Mouse (Mus musculus) adrenal gland, postnatal 36 days (tissue): Measurements from ENCODE around the gene Morn1. TPM values are rescaled to one million over a fixed set of nuclear protein-coding genes. Genes with fewer than 3 reads are reported as not detected.
A peak's percentile ranks its signal among the peaks of the same experiment; 100 is the strongest.

Experiments
- DNase-seq, 2 experiments: peaks; one replicate each; pipeline ENCODE4 v3.0.0; 2021; ENCODE audit warnings: mixed read lengths in 1 of 2
- long read RNA-seq, 2 experiments: library from polyadenylated mRNA; stranded (forward); transcript quantifications; one replicate each; pipeline ENCODE4 v2.0.0; 2021; ENCODE audit warnings: borderline sequencing depth in 2 of 2
- total RNA-seq, 2 experiments: library from RNA; stranded (reverse); gene quantifications; 2 replicates each; pipeline ENCODE4 v1.2.3; 2021

Morn1 gene
- total RNA-seq, result 1 to 10 TPM; 7.7 to 7.9 TPM
- long read RNA-seq, experiment 1, partial matches to known transcripts, result 0 of 3 reads
- long read RNA-seq, experiment 1, other reads (novel, unspliced or antisense), result 1 of 3 reads
- long read RNA-seq, experiment 2, partial matches to known transcripts, result 2 of 7 reads
- long read RNA-seq, experiment 2, other reads (novel, unspliced or antisense), result 3 of 7 reads

DNA sequence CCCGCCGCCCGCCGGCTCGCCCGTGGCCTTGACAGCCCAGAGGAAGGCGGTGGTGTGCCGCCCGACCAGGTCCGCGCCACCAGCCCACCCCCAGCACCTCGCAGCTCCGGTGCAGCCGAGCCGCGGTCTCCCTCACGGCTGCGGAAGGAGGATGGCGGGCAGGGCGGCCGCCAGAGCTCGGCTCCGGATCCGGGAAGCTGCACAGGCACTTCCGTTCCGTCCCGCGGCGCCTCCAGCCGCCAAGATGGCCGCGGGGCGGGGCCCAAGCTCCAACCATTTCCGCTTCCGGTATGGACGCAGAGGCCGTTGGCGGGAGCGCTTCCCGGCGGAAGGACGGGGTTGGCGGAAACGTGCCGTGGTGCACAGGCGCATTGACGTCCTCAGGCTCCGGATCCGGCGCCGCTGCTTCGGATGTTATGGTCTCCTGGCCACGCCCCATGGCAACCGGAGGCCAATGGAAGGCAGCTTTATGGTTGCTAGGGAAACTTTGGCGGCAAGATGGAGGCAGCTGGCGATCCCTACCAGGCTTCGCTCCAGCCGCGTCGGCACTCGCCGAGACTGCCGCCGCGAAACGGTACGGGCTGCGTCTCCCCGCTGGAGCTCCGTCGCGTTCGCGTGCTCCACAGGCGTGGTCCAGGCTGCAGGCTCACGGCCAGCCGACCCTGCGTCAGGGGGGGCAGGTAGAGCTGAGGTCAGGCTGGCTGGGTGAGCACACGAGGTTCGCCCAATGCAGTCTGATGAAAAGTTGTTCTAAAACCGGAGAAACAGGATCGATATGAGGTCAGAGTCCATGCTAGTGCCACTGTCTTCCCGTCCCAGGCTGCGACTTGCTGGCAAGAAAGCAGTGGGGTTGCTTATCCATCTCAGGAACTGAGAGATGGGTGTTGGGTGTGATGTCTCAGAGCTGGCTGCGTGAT, at the start of gene Morn1, which contains the start of gene Rer1:
Morn1 (plus strand) TSS at position 470 of the 917 bp plus-strand sequence.
Rer1 (minus strand) TSS at position 275 of the 917 bp plus-strand sequence.
- DNase-seq, result peak; percentile 99 to 100

DNA sequence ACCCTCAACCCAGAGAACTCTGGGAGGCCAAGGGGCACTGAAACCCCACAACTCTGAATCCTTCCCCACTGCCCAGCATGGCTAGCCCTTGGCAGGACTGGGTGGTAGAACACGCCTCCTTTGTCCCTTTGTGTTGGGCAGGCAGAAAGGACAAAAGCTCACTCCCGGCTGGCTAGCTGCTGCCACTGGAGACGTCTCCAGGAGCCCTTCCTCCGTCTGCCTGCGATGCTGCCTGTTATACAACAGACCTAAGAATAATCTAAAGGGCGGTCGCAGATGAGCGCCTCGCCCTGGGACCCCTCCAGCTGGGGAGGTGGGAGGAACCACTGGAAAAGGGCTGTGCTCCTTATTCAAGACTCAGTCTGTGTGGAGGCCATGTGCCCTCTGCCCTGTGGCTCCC, 46.2 kb upstream of the Morn1 start:
- DNase-seq, result no peak

DNA sequence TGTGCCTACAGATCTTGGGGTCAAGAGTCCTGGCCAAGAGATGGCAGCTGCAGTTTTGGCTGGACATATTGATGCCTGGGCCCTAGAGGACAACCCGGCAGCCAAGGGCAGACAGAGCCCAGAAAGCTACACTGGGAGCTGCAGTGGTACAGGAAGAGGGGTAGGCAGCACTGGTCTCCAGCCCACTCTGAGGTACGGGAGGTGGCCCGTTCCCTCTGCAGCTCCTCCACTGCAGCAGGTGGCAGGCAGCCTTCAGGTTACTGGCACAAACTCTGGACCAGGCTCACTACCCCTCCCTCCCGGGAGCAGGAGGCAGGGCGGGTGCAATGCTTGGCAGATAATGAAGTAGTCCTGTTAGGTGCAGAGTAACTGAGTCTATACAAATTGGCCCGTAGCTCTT, 45.7 kb upstream of the Morn1 start:
- DNase-seq, result no peak

DNA sequence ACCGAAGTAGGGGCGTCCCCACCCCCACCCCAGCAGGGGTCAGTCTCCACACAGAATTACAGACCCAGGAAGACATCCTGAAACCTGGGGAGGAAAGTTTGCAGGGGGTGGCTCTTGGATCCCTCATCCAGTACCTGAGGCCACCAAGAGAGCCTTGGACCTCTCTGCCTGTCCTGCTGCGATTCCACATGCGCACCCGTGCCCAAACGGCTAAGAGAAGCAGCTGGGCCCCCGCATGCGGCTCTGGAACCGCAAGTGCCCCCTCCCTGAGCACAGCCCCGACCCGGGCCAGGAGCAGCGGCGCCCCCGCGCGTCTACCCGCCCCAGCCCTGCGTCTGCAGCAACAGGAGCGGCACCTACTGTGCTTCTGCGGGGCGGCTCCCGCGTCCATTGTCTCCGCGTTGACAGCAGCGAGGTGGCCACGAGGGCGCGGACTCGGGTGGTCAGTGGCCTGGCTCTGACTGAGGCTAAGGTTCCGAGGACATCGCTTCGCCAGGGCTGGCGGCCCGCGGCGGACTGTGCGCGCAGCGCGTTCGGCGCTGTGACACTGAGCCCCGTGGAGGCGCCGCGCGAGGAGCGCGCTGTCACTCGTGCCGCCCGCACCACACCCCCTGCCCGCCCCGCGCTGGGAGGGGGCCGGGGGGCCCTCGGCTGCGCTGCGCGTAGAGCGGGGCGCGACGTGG, 43.6 kb upstream of the Morn1 start:
- DNase-seq, result no peak

DNA sequence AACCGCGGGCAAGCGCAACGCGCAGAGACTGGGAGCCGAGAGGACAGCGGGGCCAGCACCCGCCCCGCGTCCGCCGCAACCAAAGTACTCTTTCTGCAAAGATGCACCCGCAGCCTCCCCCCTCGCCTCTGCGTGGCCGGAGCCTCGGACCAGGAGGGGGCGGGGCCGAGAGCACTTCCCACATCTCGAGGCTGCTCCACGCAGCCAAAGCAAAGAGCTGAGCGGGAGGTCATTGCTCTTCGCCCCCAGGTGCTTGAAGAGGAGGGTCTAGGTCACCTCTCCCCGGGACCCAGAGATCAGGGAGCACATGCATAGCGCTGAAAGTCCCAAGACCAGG, 43.1 kb upstream of the Morn1 start:
- DNase-seq, result no peak

DNA sequence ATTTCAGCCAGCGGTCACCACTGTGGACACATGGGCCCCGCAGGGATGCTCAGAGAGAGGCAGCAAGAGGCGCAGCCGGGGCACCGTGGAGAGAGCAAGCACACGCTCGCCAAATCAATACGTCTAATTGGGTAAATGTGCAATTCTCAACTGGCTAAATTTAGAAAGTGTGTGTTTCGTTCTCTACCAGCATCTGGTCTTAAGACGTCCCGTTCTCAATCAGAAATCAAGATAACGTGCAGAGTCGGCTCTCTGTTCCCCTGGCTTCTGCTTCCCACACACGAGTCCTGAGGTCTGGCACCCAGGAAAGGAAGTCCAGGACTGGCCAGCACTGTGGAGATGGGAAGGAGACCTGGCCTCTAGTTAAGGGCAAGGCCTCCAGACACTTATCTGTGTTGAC, 39.7 kb upstream of the Morn1 start:
- no peak for DNase-seq

DNA sequence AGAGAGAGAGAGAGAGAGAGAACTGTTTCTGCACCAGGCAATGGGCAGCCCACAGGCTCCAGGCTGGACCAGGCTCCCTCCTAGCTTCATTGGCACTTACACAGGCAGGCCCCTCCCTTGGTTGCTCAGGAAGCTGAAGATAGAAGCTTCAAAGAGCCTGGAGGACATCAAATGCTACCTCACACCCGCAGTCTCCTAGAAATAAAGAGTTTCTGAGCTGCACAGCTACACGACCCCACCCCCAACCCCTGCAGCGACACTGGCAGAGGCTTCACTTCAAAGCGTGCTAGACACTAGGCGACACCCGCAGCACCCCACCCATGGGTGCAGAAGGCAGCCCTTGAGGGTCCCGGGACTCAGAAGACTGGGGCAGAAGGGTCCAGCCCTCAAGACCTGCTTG, 36.3 kb upstream of the Morn1 start:
- DNase-seq, result no peak

DNA sequence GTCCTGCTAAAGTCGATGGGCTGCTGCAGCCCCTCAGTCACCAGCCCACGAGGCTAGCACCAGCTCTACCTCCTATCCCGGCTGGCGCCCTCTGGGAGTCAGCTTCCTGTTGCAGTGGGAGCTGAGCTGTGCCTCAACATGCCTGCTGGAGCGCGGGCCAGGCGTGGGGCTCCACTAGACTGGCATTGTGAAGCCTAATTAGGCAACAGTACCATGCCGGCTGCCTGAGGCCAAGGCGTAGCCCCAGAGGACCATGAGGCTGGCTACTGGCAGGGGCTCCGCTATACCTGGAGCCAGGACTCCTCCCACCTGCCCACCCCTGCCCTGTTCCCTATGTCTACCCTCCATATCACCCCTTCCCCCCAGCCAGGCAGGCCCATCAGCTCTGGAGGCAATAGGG, 29.7 kb upstream of the Morn1 start, which contains the start of gene Plch2:
Plch2 (minus strand) TSS at position 61 of the 400 bp plus-strand sequence.
- no peak for DNase-seq

DNA sequence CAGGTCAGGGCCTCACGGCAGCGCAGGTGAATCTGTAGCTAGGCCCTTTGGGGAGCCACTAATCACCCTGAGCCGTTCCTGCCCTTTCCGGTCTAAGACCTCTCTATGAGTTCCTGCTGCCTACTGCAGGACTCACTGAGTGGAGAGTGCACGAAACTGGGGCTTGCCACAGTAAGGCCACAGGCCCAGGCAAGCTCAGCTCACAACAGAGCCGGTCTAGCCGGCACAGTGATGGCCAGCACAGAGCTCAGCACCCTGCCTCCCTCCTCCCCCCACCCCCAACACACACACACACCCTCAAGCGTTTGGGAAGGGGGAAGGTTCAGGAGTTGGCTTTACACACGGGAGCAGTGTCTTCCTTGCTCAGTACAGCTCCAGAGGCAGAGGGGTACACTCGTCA, 28.1 kb upstream of the Morn1 start:
- DNase-seq, result no peak

DNA sequence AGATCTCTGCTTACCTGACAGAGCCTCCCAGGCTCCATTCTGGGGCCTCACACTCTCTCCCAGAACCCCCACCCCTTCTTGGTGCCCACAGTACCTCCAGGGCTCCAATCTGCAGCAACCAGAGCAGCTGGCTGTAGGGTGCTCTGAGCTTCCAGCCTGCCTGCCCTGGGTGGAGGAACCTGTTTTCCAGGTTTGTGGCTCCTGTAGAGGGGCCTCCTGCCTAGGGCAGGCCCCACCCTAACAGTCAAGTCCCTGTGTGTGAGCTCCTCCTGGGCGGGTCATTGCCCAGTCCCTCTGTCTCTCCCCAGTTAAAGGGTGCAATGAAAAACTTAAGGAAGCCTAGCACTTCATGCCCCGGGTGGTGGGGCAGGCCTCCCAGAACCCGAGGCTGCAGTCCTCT, 22.5 kb upstream of the Morn1 start:
- no peak for DNase-seq

DNA sequence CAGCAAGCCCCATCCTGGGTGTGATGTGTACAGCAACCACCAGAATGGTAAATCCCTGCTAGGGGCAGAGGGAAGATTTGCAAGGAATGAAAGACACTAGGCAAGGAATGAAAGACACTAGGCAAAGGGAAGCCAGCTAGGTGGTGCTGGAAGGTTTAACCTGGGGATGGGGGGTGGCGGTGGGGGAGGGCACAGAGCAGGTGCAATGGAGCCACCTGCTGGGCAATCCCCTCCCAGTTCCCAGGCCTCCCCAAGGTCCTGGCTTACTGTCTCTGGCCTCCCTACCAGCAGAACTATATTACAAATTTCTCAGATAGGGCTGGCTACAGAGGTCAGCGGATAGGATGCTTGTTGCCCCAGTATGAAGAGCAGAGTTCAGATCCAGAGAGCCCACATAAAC, 21.9 kb upstream of the Morn1 start:
- no peak for DNase-seq

DNA sequence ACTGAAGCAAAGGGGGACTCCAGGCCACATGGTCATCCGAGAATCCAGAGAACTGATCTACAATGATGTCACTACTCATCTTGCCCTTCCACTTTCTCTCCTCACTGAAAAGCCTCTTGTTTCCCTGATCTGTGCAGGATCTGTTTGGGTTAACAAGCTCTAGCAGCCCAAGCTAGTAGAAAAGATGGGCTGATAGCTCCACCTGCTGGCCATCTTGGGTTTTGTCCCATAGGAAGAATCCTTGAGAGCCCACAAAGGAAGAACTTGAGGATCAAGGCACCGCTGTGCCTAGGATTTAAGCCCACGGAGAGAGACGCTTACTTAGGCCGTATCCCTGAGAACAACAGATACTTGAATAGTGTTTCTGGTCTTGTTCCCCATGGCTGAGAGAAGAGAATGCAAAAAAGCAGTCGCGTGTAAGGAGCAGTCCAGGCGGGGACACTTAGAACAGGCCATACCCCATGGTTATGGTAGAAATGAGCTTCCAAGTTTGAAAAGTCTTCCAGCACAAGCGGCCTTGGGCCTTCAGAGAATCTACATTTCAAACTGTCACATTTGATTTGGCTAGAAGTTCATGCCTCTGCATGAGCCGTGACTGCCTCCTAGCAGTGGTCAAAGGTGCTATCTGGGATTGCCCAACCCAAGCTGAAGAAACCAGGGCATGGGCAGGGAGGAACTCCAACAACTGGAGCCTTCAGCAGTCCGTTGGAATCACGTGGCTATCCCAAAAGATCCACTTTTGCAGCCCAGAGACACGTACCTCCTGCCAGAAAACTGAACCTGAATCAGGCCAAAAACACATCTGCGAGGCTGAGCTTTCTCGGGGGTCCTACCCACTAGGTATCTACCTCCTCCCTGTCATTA, 20.2 kb upstream of the Morn1 start:
- DNase-seq, result peak; percentile 87

DNA sequence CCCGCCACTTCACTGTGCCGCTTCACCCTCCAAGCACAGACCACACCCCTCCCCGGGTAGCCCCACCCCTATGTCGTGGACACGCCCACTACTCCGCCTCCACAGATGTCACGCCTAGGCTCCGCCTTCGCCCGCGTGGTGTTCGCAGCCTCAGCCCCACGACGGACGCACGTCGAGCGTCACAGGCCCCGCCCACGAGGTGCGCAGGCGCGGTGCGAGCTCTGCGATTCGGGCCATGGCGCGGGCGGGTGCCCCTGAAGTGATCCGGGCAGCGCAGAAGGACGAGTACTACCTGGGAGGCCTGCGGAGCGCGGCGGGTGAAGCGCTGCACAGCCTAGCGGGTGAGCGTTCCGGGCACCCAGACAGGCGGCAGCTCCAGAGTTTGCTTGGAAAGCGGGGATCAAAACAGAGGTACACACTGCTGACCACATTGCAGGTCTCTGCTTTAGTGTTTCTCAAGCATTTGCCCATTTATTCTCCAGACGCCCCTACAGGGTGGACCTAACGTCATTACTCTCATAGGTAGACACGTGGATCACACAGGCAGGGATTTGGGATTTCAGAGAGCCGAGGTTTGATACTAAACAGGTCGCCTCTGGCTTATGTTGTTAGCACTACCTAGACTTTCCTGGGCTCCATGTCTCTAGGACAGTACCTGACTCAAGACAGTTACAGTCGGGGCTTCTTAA, 19.4 kb upstream of the Morn1 start, which contains the start of gene Pex10:
Pex10 (plus strand) TSS at position 183 of the 689 bp plus-strand sequence.
- peak; percentile 98 for DNase-seq

DNA sequence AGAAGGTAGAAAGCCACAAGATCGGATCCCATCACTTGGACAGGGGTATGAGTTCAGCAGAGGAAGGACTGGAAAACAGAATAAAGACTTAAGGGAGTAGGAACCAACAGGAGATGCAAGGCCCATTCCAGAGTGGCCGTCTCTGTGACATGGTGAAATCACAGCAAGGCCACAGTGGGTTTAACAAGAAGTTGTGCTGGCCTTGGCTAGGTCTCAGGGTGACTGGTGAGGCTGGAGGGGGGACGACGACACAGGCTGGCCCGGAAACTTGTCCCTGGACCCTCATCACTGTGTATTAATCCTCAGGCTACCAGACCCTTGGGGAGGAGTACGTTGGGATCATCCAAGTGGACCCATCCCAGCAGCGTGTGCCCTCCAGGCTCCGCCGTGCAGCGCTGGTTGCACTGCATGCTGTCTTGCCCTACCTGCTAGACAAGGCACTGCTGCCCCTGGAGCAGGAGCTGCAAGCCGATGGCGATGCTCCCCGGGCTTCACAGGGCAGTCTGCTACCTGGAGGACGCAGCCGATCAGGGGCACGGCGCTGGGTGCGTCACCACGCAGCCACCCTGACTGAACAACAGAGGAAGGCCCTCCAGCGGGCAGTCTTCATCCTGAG, 17.9 kb upstream of the Morn1 start:
- no peak for DNase-seq

DNA sequence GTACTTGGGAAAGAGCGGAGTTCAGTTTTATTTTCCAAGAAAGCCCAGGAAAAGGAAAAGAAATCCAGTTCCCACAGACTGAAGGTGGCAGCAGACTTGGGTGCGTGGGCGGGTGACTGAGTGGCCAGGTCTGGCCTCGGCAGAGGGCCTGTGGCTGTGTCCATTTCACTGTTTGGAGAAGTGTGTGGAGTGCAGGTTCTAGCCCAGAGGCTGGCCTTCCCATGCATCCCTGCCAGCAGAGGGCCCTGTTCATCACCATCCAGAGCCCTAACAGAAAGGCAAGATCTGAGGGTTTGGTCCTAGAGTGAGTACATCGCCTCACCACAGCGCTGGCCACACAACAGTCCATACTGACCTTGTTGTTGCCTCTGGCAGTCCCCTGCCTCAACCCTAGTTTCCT, 17.2 kb upstream of the Morn1 start:
- DNase-seq, result no peak

DNA sequence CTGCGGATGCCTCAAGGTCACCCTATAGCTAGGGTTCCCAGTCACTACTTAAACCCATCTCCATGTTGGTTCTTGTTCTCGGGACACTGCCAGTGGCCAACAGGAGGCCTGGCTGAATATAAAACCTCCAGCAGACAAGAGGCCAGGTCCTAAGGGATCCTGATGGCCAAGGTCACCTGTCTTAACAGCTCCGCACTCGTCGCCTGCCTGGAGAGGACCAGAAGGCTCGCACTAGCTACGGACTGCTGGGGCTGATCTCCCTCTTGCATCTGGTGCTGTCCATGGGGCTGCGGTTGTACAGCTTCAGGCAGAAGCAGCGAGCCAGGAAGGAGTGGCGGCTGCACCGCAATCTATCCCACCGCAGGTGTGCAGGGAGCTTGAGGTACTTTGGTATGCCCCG, 16.2 kb upstream of the Morn1 start:
- DNase-seq, result no peak

DNA sequence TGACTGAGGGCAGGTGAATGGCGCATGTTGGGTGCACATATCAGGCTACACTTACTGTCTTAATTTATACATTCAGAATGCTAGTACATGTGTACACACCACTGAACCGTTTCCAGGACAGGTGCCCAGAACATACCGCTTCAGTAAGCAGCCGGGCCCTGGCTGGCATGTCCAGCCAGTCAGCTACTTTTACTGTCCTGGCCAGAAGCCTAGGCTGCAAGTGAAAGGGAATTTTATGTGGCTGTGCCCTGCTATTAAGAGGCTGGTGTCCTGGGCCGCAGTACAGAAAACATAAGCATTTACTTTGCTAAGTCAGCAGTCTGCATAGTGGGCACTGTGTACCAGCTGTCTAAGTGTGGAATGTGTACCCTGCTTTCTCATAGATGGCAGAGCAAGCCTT, 15.5 kb upstream of the Morn1 start:
- no peak for DNase-seq

DNA sequence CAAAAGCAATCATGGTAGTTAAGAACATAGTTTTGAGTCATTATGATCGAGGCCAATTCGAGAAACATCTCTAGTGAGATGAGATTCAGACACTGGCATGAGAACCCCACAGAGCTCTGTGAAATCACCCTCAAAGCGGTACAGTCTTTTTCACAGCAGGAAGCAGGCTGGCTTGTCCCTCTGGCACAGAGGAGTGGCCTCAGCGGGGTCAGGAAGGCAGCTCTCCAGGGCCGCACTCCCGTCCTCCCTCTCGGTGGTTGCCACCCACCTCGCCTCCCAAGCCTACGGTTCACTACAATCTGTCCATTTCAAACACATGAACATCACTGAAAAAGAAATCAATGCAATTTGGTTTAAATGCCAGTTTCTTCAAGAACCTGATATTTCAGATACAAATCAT, 12.0 kb upstream of the Morn1 start:
- no peak for DNase-seq

DNA sequence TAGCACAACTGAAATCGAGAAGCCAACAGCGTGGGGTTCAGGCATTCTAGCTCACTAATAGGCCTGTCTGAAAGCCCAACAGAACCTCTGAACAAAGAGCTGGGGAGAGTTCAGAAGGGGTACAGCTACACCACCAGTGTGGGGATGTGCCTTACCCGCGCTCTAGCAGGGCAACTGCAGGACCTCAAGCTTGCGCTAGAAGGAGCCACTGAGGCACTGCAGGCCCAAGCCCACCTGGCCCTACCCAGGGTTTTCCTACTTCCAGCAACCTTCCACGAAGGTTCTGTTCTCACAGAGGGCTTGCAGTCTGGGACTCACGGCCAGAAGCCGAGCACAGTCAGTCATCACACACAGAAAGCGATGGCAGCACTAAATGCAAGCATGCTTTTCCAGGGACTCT, 11.2 kb upstream of the Morn1 start:
- DNase-seq, result no peak

DNA sequence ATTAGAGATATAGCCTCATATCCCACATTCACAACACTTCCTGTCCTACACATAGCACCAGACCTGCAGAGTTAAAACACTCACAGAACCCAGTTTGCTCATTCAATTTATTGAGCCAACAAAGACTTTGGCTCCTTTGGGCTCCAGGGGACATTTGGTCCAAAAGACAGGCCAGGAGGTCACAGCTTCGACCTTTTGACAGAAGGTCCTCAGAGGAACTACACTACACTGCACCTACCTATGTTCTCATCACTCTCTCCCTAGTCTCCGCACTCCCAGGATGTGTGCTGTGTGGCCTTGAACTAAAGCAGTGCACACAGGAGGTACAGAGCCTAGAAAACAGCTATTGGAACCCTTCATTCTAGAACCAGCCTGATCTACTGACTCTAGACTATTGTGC, 10.6 kb upstream of the Morn1 start:
- DNase-seq, result no peak

DNA sequence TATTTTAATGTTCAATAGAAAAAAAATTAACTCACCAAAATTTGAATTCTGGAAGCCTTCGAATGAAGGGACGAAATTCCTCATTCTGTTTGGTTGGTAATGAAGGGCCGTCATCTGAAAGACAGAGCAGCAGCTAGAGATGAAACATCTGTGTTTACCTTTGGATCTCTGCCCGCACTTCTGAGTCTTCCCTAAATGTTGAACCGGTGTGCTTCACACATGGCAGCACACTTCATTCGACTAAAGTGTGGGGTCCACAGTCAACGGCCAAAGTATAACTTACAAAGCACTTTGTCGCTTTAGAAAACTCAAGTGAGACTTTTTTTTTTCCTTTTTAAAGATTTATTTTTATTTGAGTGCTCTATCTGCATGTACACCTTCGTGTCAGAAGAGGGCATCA, 9.7 kb upstream of the Morn1 start:
- no peak for DNase-seq
